Mouse (Mus musculus): ENCODE measurements around the gene Dcxr. TPM values are rescaled to one million over a fixed set of nuclear protein-coding genes. Genes with fewer than 3 reads are reported as not detected.
A peak's percentile ranks its signal among the peaks of the same experiment; 100 is the strongest.

The Dcxr gene
- polyA plus RNA-seq, 1 experiment from 2014 or later, result 12.4 TPM

DNA sequence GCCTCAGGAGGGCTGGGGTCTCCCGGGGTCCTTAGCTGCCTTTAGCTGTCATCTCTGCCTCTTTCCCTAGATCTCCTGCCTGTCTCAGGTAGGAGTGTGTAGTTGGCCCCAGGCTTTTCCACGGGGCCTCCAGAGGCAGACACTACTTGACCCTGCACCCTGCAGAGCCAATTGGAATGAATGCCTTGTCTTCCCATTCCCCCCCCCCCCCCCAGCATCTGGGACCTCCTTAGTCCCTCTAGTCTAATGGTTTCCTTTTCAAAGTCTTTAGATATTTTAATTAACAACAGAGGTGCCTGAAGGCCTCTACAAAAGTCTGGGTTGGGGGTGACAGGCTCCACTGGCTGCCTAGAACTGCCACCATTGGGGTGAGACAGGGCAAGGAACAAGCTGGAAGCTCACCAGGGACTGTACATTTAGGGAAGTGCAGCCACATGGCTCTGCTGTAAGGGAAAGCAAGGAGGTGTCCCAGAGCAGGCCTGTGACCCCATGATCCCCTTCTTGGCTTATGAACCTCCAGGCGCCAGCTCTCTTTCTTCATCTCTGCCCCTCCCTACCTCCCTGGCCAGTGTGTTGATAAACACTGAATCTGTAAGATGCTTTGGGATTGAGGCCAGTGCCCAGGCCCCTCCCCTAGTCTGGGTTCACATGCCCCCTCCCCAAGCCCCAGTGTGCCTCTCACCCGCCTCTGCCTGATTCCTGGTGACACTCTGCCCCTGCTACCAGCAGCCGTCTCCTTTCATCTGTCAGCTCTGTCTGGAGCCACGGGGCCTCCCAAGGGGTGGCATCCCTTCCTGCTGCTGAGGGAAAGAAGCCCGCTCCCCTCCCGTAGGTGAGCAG, 22.4 kb downstream of the Dcxr start:
- Histone ChIP-seq H3K27ac (ENCODE audit: low read depth, low read length) (no peak overlapping the region), H3K4me2 (no peak overlapping the region), H3K4me1 (ENCODE audit: control insufficient read depth, insufficient read depth, low read length) (peaks cover 36% of the 10 kb centered on the region), H3K36me3 (ENCODE audit: control insufficient read depth, insufficient read depth, low read length) (0 out of 2 replicates have a peak, but pooled peaks cover 2% of the 10 kb centered on the region), H3K27me3 (ENCODE audit: control insufficient read depth, insufficient read depth, low read length) (no peaks in the 10 kb centered on the region), H3K9ac (ENCODE audit: low read length) (peak overlapping the region; percentile 47), H3K4me3 (ENCODE audit: low read depth, low read length) (no peak overlapping the region), H3K9me3 (ENCODE audit: control insufficient read depth, low read length) (no peaks in the 10 kb centered on the region)
- ATAC-seq (ENCODE audit: low FRiP score) (no peak), DNase-seq (ENCODE audit: low spot score, missing footprints) (peak; percentile 89)
- 13% methylated on average over 8 of the region's 8 CpGs for WGBS

- Histone ChIP-seq H3K4me3 (ENCODE audit: low read depth, low read length) (no peak overlapping the region), H3K36me3 (ENCODE audit: control insufficient read depth, insufficient read depth, low read length) (0 out of 2 replicates have a peak, but pooled peaks cover 2% of the 10 kb centered on the region), H3K9ac (ENCODE audit: low read length) (peak overlapping the region; percentile 30; the same call in 1 of the 2 replicates), H3K4me2 (no peak overlapping the region), H3K4me1 (ENCODE audit: control insufficient read depth, insufficient read depth, low read length) (peaks cover 36% of the 10 kb centered on the region), H3K9me3 (ENCODE audit: control insufficient read depth, low read length) (no peaks in the 10 kb centered on the region), H3K27ac (ENCODE audit: low read depth, low read length) (0 out of 2 replicates have a peak overlapping the region, but pooled peaks have one; percentile 40), H3K27me3 (ENCODE audit: control insufficient read depth, insufficient read depth, low read length) (no peaks in the 10 kb centered on the region)
- WGBS, result 39% methylated on average over 15 of the region's 15 CpGs
- DNase-seq (ENCODE audit: low spot score, missing footprints), result no peak
- no peak for ATAC-seq (ENCODE audit: low FRiP score)
Measured at GRCm38 (mm10) chr11:120703696-120704454, 23.2 kb downstream of the Dcxr start.

DNA sequence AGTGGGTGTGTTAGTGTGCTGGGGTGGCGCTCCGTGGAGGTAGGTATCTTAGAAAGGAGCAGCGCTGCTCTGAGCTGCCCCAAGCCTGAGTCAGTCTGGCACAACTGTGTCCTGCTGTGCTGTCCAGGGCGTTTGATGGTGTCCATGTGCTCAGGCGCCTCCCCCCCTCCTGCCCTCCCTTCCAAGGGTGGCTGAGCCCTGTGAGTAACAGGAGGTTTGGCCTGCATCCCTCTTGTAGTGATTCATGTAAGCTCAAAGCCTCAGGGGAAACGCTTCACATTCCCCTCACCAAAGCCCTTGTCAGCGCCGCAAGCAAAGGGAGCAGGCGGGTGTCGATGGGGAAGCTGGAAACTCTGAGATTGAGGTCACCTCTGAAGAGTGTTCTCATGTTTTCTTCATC, 29.3 kb downstream of the Dcxr start:
- DNase-seq (ENCODE audit: low spot score, missing footprints) (no peak), ATAC-seq (ENCODE audit: low FRiP score) (no peak)
- Histone ChIP-seq H3K4me3 (ENCODE audit: low read depth, low read length) (no peak overlapping the region), H3K27me3 (ENCODE audit: control insufficient read depth, insufficient read depth, low read length) (no peaks in the 10 kb centered on the region), H3K4me2 (no peak overlapping the region), H3K36me3 (ENCODE audit: control insufficient read depth, insufficient read depth, low read length) (0 out of 2 replicates have a peak, but pooled peaks cover 2% of the 10 kb centered on the region), H3K9ac (ENCODE audit: low read length) (no peak overlapping the region), H3K27ac (ENCODE audit: low read depth, low read length) (no peak overlapping the region), H3K9me3 (ENCODE audit: control insufficient read depth, low read length) (no peaks in the 10 kb centered on the region), H3K4me1 (ENCODE audit: control insufficient read depth, insufficient read depth, low read length) (peaks cover 10% of the 10 kb centered on the region; the same call in 1 of the 2 replicates)
- WGBS, result 78% methylated on average over 10 of the region's 10 CpGs

DNA sequence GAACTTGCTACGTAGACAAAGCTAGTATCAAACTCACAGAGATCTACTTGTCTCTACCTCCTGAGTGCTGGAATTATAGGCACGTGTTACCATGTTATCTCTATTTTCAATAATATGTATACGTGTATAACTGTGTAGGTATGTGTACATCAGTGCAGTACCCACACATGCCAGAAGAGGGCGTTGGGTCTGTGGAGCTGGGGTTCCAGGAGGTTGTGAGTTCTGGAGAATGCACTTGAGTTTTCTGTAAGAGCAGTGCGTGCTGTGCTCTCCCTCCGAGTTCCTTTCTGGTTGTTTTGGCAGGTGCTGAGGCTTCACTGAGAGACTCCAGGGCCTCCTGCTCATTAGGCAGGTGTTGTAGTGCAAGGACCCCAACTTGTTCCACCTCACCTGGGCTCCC, 30.5 kb downstream of the Dcxr start:
- Histone ChIP-seq H3K36me3 (ENCODE audit: control insufficient read depth, insufficient read depth, low read length) (0 out of 2 replicates have a peak, but pooled peaks cover 2% of the 10 kb centered on the region), H3K9me3 (ENCODE audit: control insufficient read depth, low read length) (no peaks in the 10 kb centered on the region), H3K4me2 (no peak overlapping the region), H3K27me3 (ENCODE audit: control insufficient read depth, insufficient read depth, low read length) (no peaks in the 10 kb centered on the region), H3K27ac (ENCODE audit: low read depth, low read length) (no peak overlapping the region), H3K9ac (ENCODE audit: low read length) (no peak overlapping the region), H3K4me3 (ENCODE audit: low read depth, low read length) (no peak overlapping the region), H3K4me1 (ENCODE audit: control insufficient read depth, insufficient read depth, low read length) (peaks cover 10% of the 10 kb centered on the region; the same call in 1 of the 2 replicates)
- WGBS, result 88% methylated on average over 6 of the region's 6 CpGs
- DNase-seq (ENCODE audit: low spot score, missing footprints) (no peak), ATAC-seq (ENCODE audit: low FRiP score) (no peak)

GRCm38 (mm10) chr11:120695641-120696040, 31.4 kb downstream of the Dcxr start:
- Histone ChIP-seq H3K4me3 (ENCODE audit: low read depth, low read length) (no peak overlapping the region), H3K4me1 (ENCODE audit: control insufficient read depth, insufficient read depth, low read length) (peaks cover 10% of the 10 kb centered on the region; the same call in 1 of the 2 replicates), H3K4me2 (no peak overlapping the region), H3K36me3 (ENCODE audit: control insufficient read depth, insufficient read depth, low read length) (no peaks in the 10 kb centered on the region), H3K9me3 (ENCODE audit: control insufficient read depth, low read length) (no peaks in the 10 kb centered on the region), H3K27me3 (ENCODE audit: control insufficient read depth, insufficient read depth, low read length) (no peaks in the 10 kb centered on the region), H3K27ac (ENCODE audit: low read depth, low read length) (peak overlapping the region; percentile 44), H3K9ac (ENCODE audit: low read length) (peak overlapping the region; percentile 16; the same call in 1 of the 2 replicates)
- ATAC-seq (ENCODE audit: low FRiP score) (no peak; the same call in 1 of the 2 replicates), DNase-seq (ENCODE audit: low spot score, missing footprints) (no peak)
- 56% methylated on average over 12 of the region's 12 CpGs for WGBS

GRCm38 (mm10) chr11:120695184-120695583, 31.9 kb downstream of the Dcxr start:
- ATAC-seq (ENCODE audit: low FRiP score) (peak; percentile 66), DNase-seq (ENCODE audit: low spot score, missing footprints) (no peak)
- H3K27me3 ChIP-seq (ENCODE audit: control insufficient read depth, insufficient read depth, low read length), result no peaks in the 10 kb centered on the region
- H3K9ac ChIP-seq (ENCODE audit: low read length), result no peak overlapping the region
- 0 out of 2 replicates have a peak, but pooled peaks cover 2% of the 10 kb centered on the region for H3K36me3 ChIP-seq (ENCODE audit: control insufficient read depth, insufficient read depth, low read length)
- WGBS, result 30% methylated on average over 4 of the region's 4 CpGs
- no peak overlapping the region for H3K4me2 ChIP-seq
- no peak overlapping the region for H3K27ac ChIP-seq (ENCODE audit: low read depth, low read length)
- no peaks in the 10 kb centered on the region for H3K9me3 ChIP-seq (ENCODE audit: control insufficient read depth, low read length)
- H3K4me1 ChIP-seq (ENCODE audit: control insufficient read depth, insufficient read depth, low read length), result peaks cover 10% of the 10 kb centered on the region; the same call in 1 of the 2 replicates
- H3K4me3 ChIP-seq (ENCODE audit: low read depth, low read length), result no peak overlapping the region

DNA sequence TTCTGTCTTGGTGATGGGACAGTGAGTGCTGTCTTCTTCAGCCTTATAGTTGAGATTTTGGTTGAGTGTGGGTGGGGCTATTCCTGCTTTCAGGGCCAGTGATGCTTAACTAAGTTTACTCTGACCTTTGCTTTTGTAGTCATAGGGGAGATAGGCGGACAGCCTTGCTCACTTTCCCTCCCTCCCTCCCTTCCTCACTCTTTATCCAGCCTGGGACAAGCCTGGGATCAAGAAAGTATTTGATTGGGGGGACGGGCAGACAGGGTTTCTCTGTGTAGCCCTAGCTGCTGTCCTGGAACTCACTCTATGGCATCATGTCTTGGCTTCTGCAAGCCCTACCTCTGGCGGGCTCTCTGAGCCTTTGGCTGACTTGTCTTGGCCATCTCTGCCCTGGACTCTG, 33.6 kb downstream of the Dcxr start:
- Histone ChIP-seq H3K9me3 (ENCODE audit: control insufficient read depth, low read length) (no peaks in the 10 kb centered on the region), H3K4me1 (ENCODE audit: control insufficient read depth, insufficient read depth, low read length) (peaks cover 10% of the 10 kb centered on the region; the same call in 1 of the 2 replicates), H3K9ac (ENCODE audit: low read length) (no peak overlapping the region), H3K4me3 (ENCODE audit: low read depth, low read length) (no peak overlapping the region), H3K4me2 (no peak overlapping the region), H3K36me3 (ENCODE audit: control insufficient read depth, insufficient read depth, low read length) (peaks cover 5% of the 10 kb centered on the region; the same call in 1 of the 2 replicates), H3K27ac (ENCODE audit: low read depth, low read length) (no peak overlapping the region), H3K27me3 (ENCODE audit: control insufficient read depth, insufficient read depth, low read length) (no peaks in the 10 kb centered on the region)
- WGBS, result 55% methylated on average over 3 of the region's 3 CpGs
- no peak for DNase-seq (ENCODE audit: low spot score, missing footprints)
- no peak for ATAC-seq (ENCODE audit: low FRiP score)

DNA sequence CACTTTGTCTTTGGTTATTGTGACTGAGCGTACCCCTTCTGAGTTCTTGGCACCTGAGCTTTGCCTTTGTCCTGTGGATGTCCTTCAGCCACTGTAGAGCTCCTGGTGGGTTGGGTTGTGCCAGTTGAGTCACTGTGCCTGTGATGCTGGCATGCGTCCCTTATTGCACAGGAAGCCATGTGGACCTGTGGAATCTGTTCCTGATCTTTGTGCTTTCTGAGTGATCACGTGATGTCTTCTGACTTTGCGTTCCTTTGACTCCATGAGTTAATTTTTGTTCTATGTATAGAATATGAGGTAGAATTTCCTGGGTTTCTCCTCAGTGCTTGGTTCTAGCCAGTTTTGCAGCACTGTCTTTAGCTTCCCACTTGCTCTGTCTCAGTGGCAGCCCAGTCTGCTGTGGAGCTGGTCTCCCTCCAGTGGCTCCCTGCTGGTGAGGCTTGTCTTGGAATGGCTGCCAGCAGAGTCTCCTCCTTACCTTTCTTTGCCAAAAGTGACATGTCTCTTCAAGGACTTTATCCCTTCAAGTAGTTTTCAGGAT, 34.5 kb downstream of the Dcxr start:
- no peak overlapping the region for H3K9ac ChIP-seq (ENCODE audit: low read length)
- H3K9me3 ChIP-seq (ENCODE audit: control insufficient read depth, low read length), result no peaks in the 10 kb centered on the region
- ATAC-seq (ENCODE audit: low FRiP score), result no peak
- H3K27ac ChIP-seq (ENCODE audit: low read depth, low read length), result no peak overlapping the region
- no peaks in the 10 kb centered on the region for H3K27me3 ChIP-seq (ENCODE audit: control insufficient read depth, insufficient read depth, low read length)
- no peak overlapping the region for H3K4me3 ChIP-seq (ENCODE audit: low read depth, low read length)
- H3K4me1 ChIP-seq (ENCODE audit: control insufficient read depth, insufficient read depth, low read length), result peaks cover 10% of the 10 kb centered on the region; the same call in 1 of the 2 replicates
- peaks cover 5% of the 10 kb centered on the region; the same call in 1 of the 2 replicates for H3K36me3 ChIP-seq (ENCODE audit: control insufficient read depth, insufficient read depth, low read length)
- H3K4me2 ChIP-seq, result no peak overlapping the region
- DNase-seq (ENCODE audit: low spot score, missing footprints), result no peak
- WGBS, result 96% methylated on average over 4 of the region's 4 CpGs

Measured in midbrain, embryonic 11.5 days (tissue).